Mouse (Mus musculus): ENCODE measurements around the gene Fam71d.

Gene Fam71d

GRCm38 (mm10) chr12:78691325-78691724 lies at the start of gene Fam71d:
TSS of gene Fam71d (plus strand) at chr12:78691535.
- peak; percentile 8 to 19 for DNase-seq

- no peak for DNase-seq
Measured at GRCm38 (mm10) chr12:78643691-78644090, 47.6 kb upstream of the Fam71d start.

- no peak for DNase-seq
Measured at GRCm38 (mm10) chr12:78645282-78645681, 46.1 kb upstream of the Fam71d start.

- no peak for DNase-seq
Measured at GRCm38 (mm10) chr12:78659718-78660304, 31.5 kb upstream of the Fam71d start.

GRCm38 (mm10) chr12:78678101-78678806 lies 13.1 kb upstream of the Fam71d start:
- DNase-seq: no peak

GRCm38 (mm10) chr12:78678807-78679189 lies 12.5 kb upstream of the Fam71d start:
- no peak for DNase-seq

GRCm38 (mm10) chr12:78681048-78681447 lies 10.3 kb upstream of the Fam71d start:
- no peak for DNase-seq

GRCm38 (mm10) chr12:78682279-78682678 lies 9.1 kb upstream of the Fam71d start:
- DNase-seq: no peak

GRCm38 (mm10) chr12:78685669-78686215 lies 5.6 kb upstream of the Fam71d start:
- DNase-seq: no peak

GRCm38 (mm10) chr12:78688876-78689275 lies 2.5 kb upstream of the Fam71d start:
- DNase-seq: no peak

GRCm38 (mm10) chr12:78693281-78693680 lies 1.9 kb downstream of the Fam71d start:
- DNase-seq: peak; percentile 50 to 55

- no peak for DNase-seq
Measured at GRCm38 (mm10) chr12:78717783-78718182, 26.4 kb downstream of the Fam71d start.

GRCm38 (mm10) chr12:78727723-78728122 lies 36.4 kb downstream of the Fam71d start:
- DNase-seq: peak; percentile 2 to 28

GRCm38 (mm10) chr12:78739633-78740032 lies 48.3 kb downstream of the Fam71d start:
- DNase-seq: no peak

- no peak for DNase-seq
Measured at GRCm38 (mm10) chr12:78740289-78740688, 49.0 kb downstream of the Fam71d start.

- peak; percentile 47 to 48 for DNase-seq
Measured at GRCm38 (mm10) chr12:78746226-78746625, 54.9 kb downstream of the Fam71d start.

GRCm38 (mm10) chr12:78747406-78747805 lies 56.1 kb downstream of the Fam71d start:
- no peak for DNase-seq

- DNase-seq: peak; percentile 12 to 49
Measured at GRCm38 (mm10) chr12:78748113-78748512, 56.8 kb downstream of the Fam71d start.

- DNase-seq: peak; percentile 97
Measured at GRCm38 (mm10) chr12:78748557-78749377, 57.4 kb downstream of the Fam71d start, which contains the start of gene Mpp5. TSS of gene Mpp5 (plus strand) at chr12:78748907.

GRCm38 (mm10) chr12:78749378-78749801 lies 58.1 kb downstream of the Fam71d start:
- peak; percentile 73 to 76 for DNase-seq

- DNase-seq: no peak
Measured at GRCm38 (mm10) chr12:78761979-78762378, 70.6 kb downstream of the Fam71d start.

- DNase-seq: peak; percentile 24 to 28
Measured at GRCm38 (mm10) chr12:78769031-78769713, 77.8 kb downstream of the Fam71d start.

GRCm38 (mm10) chr12:78773211-78773610 lies 81.9 kb downstream of the Fam71d start:
- DNase-seq: no peak
